Mouse (Mus musculus) bone marrow macrophage, adult 2 months (primary cell): Measurements from ENCODE around the gene Tead4.

Experiments used
- CTCF ChIP-seq: IDR thresholded peaks from 2 replicates; pipeline ENCODE4 v1.5.1; 2012; ENCODE audit warnings: low read depth, mild to moderate bottlenecking, low read length, moderate library complexity
- POLR2A ChIP-seq: IDR thresholded peaks from 2 replicates; pipeline ENCODE4 v1.6.1; 2012; ENCODE audit warnings: mild to moderate bottlenecking, low read depth, low read length, borderline replicate concordance

DNA sequence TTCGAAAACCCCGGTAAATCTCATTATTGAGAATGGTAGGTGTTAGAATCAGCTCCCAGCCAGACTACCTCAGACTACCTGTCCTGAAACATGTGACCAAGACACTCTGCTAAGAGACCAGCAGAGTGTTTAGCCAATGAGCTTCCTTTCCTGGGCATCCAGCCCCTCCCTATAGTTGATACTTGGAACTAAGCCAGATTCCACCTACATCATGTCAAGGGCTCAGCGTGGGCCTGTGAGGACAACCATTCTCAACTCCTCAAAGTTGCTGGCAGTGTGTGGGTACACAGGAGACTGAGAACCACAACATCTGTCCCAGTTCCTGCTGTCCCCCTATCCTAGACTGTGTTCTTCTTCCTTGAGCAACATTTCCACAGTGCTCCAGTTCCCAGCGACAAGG lies 45.3 kb downstream of the Tead4 start:
- no peak for TF ChIP-seq CTCF
- no peak for TF ChIP-seq POLR2A
